Mouse (Mus musculus): ENCODE measurements around the gene Zfp618.

GRCm38 (mm10) chr4:63009821-63010220, 44.4 kb downstream of the Zfp618 start:
- no peak for TF ChIP-seq CTCF (IDR thresholded peaks at IDR 0.05; ENCODE audit: extremely low read depth, insufficient read length, insufficient replicate concordance, low read depth, low read length)
- no peak for TF ChIP-seq POLR2A (IDR thresholded peaks at IDR 0.05; ENCODE audit: low read depth, low read length)

All from small intestine, adult 2 months (tissue).